21 mouse cellular contexts compared by ENCODE assay signal in genomic region chr9:118444809-118445208, GRCm38 (mm10). TPM values are rescaled to one million over a fixed set of nuclear protein-coding genes. Genes with fewer than 3 reads are reported as not detected.
A peak's percentile ranks its signal among the peaks of the same experiment; 100 is the strongest.
DNase-seq lines count a peak whose midpoint lies in the region; TF ChIP-seq lines count a peak whose summit lies in the region.
"Had no signal": no experiment of that assay in that cellular context is flagged by ENCODE, and none has a peak within 500 bp of the region (broad histone marks: within the 10 kb centered on the region; RNA-seq: fewer than 3 reads in every experiment).

No protein-coding gene starts in this region.

- H3K27ac ChIP-seq in heart, embryonic 10.5 days: 0 out of 2 replicates have a peak overlapping the region, but pooled peaks have one; percentile 23
- H3K27ac ChIP-seq in hindbrain, embryonic 10.5 days: no peak overlapping the region
- H3K27ac ChIP-seq: hindbrain, embryonic 13.5 days; kidney, embryonic 15.5 days; limb, embryonic 12.5 days; liver, embryonic 13.5 days; midbrain, embryonic 15.5 days had no signal

- no peaks in the 10 kb centered on the region for H3K9me3 ChIP-seq in heart, embryonic 10.5 days
- no peaks in the 10 kb centered on the region for H3K9me3 ChIP-seq in hindbrain, embryonic 10.5 days
- H3K9me3 ChIP-seq: hindbrain, embryonic 13.5 days; kidney, embryonic 15.5 days; limb, embryonic 12.5 days; liver, embryonic 13.5 days; midbrain, embryonic 15.5 days had no signal

- WGBS in lung, adult 2 months: 39% methylated on average over 9 of the region's 9 CpGs
- 10% methylated on average over 9 of the region's 9 CpGs for whole genome bisulfite sequencing in heart, embryonic 10.5 days
- WGBS in hindbrain, embryonic 10.5 days: 43% methylated on average over 9 of the region's 9 CpGs

- H3K4me1 ChIP-seq in lung, adult 2 months (ENCODE audit: control insufficient read depth, insufficient read depth, low read length): no peaks in the 10 kb centered on the region
- peaks cover 21% of the 10 kb centered on the region for H3K4me1 ChIP-seq in heart, embryonic 10.5 days
- H3K4me1 ChIP-seq in hindbrain, embryonic 10.5 days (replicated peaks): peaks cover 8% of the 10 kb centered on the region; the same call in 1 of the 2 replicates
- H3K4me1 ChIP-seq: hindbrain, embryonic 13.5 days; kidney, embryonic 15.5 days; limb, embryonic 12.5 days; liver, embryonic 13.5 days had no signal

- no peaks in the 10 kb centered on the region for H3K36me3 ChIP-seq in heart, embryonic 10.5 days
- no peaks in the 10 kb centered on the region for H3K36me3 ChIP-seq in hindbrain, embryonic 10.5 days
- H3K36me3 ChIP-seq: G1E; hindbrain, embryonic 13.5 days; kidney, embryonic 15.5 days; limb, embryonic 12.5 days; liver, embryonic 13.5 days; midbrain, embryonic 15.5 days had no signal

- no peak for TF ChIP-seq CTCF in lung, adult 2 months (IDR thresholded peaks at IDR 0.05; ENCODE audit: insufficient read depth, low read length)

- peak; percentile 26 for DNase-seq in lung, postnatal 10 days
- DNase-seq in lung, adult 2 months: no peak
- DNase-seq in heart, embryonic 10.5 days (ENCODE audit: low spot score): no peak
- DNase-seq in heart, postnatal 10 days: peak; percentile 3 to 7
- no peak for DNase-seq in hindbrain, embryonic 10.5 days (ENCODE audit: low spot score)
- no peak for DNase-seq in left cerebral cortex, postnatal 4 days
- DNase-seq in urinary bladder, postnatal 25 days (ENCODE audit: low spot score): no peak
- DNase-seq: adrenal gland, adult 8-10 months; cerebellum, adult 11-12 months; cerebellum, postnatal 25 days; gastrocnemius, postnatal 25 days; liver, embryonic 13.5 days; right cerebral cortex, adult 18-20 months; thymus, adult 18-20 months had no signal

- no peak overlapping the region for H3K4me3 ChIP-seq in lung, adult 2 months (replicated peaks; ENCODE audit: extremely low read depth, low read depth, low read length)
- no peak overlapping the region for H3K4me3 ChIP-seq in heart, embryonic 10.5 days
- H3K4me3 ChIP-seq in hindbrain, embryonic 10.5 days: no peak overlapping the region
- H3K4me3 ChIP-seq: hindbrain, embryonic 13.5 days; kidney, embryonic 15.5 days; limb, embryonic 12.5 days; liver, embryonic 13.5 days; midbrain, embryonic 15.5 days had no signal

- no peaks in the 10 kb centered on the region for H3K27me3 ChIP-seq in heart, embryonic 10.5 days (ENCODE audit: insufficient read depth, poor library complexity, severe bottlenecking)
- H3K27me3 ChIP-seq in hindbrain, embryonic 10.5 days (ENCODE audit: insufficient read depth, poor library complexity, severe bottlenecking): no peaks in the 10 kb centered on the region
- H3K27me3 ChIP-seq: kidney, embryonic 15.5 days; limb, embryonic 12.5 days; liver, embryonic 13.5 days; midbrain, embryonic 15.5 days had no signal

- no peak for TF ChIP-seq POLR2A in lung, adult 2 months (IDR thresholded peaks at IDR 0.05; ENCODE audit: borderline replicate concordance, extremely low read depth, low read depth, low read length)

- intact Hi-C loops in heart, postnatal 10 days (cut with DNase I): no loop called here
- intact Hi-C loops in left cerebral cortex, postnatal 4 days (cut with DNase I): no loop called here

RNA-seq across cellular contexts. Expression of gene Eomes, which starts 33.2 kb away (rescaled TPM):
- 0.96 and 1.3 TPM in 2 replicates for polyA plus RNA-seq in lung, adult 2 months (2012; rRNA removed)
- 0.11 and 0.13 TPM in 2 replicates for polyA plus RNA-seq in heart, embryonic 10.5 days (2016; fragmentation: Nextera tagmentation; extraction: Ambion mirVana)
- not detected for total RNA-seq in heart, postnatal 10 days (2021)
- polyA plus RNA-seq in hindbrain, embryonic 10.5 days (2016; fragmentation: Nextera tagmentation; extraction: Ambion mirVana): 0.10 TPM in 1 of 2 replicates, not detected in the other
- 1 to 10 TPM; 1.2 to 3.2 TPM for total RNA-seq in left cerebral cortex, postnatal 4 days (2021)
- total RNA-seq: gastrocnemius, postnatal 25 days had no signal
- polyA plus RNA-seq: G1E; kidney, embryonic 15.5 days; liver, embryonic 13.5 days; small intestine, adult 2 months; stomach, embryonic 14.5 days had no signal

Comparison
In these comparisons a context has a peak if more than half of its experiments do, and no peak if none do; other contexts are left out.
1. DNase-seq: peak in lung, postnatal 10 days (single experiment) and heart, postnatal 10 days (2 of 2); none in lung, adult 2 months (single experiment), heart, embryonic 10.5 days (single experiment), hindbrain, embryonic 10.5 days (single experiment), left cerebral cortex, postnatal 4 days (single experiment) and urinary bladder, postnatal 25 days (single experiment).